Mouse (Mus musculus) myocyte (in vitro differentiated cells): ENCODE data around the gene Slc5a11. TPM values are rescaled to one million over a fixed set of nuclear protein-coding genes. Genes with fewer than 3 reads are reported as not detected.

Experiments used
- H3K27me3 ChIP-seq: one replicate; pipeline ENCODE4 v1.6.1; 2011; ENCODE audit not compliant: control insufficient read depth, insufficient read depth, insufficient read length
- H3K36me3 ChIP-seq: one replicate; pipeline ENCODE4 v1.6.1; 2011; ENCODE audit not compliant: control insufficient read depth, insufficient read depth
- H3K4me2 ChIP-seq: one replicate; pipeline ENCODE4 v1.6.1; 2011; ENCODE audit warnings: low read depth, control low read depth
- H3K4me3 ChIP-seq: one replicate; pipeline ENCODE4 v1.5.1; 2011; ENCODE audit warnings: mild to moderate bottlenecking, control low read depth, moderate library complexity
- H3K79me2 ChIP-seq: one replicate; pipeline ENCODE4 v1.6.1; 2011; ENCODE audit not compliant: control insufficient read depth, insufficient read depth
- H3ac ChIP-seq: one replicate; pipeline ENCODE4 v1.6.1; 2011; ENCODE audit not compliant: control insufficient read depth, insufficient read length
- CEBPB ChIP-seq: IDR thresholded peaks from 2 replicates; pipeline ENCODE4 v1.6.1; 2011; ENCODE audit warnings: mild to moderate bottlenecking, moderate library complexity; ENCODE audit not compliant: poor library complexity, insufficient read depth, severe bottlenecking
- E2F4 ChIP-seq: IDR thresholded peaks from one replicate; pipeline ENCODE4 v1.6.1; 2011; ENCODE audit warnings: mild to moderate bottlenecking, control low read depth, moderate library complexity; ENCODE audit not compliant: insufficient read depth
- MAX ChIP-seq: IDR thresholded peaks from one replicate; pipeline ENCODE4 v1.6.1; 2011; ENCODE audit warnings: low read depth, mild to moderate bottlenecking, control low read depth
- MYOD1 ChIP-seq, 3 experiments: IDR thresholded peaks; one replicate each; pipeline ENCODE4 v1.6.1; 2011; ENCODE audit warnings: control low read depth in 2 of 3, low read depth in 2 of 3, mild to moderate bottlenecking in 2 of 3, moderate library complexity in 1 of 3; ENCODE audit not compliant: insufficient read length in 2 of 3, control insufficient read depth in 1 of 3
- MYOG ChIP-seq, 3 experiments: IDR thresholded peaks; one replicate each; pipeline ENCODE4 v1.6.1; 2011; ENCODE audit warnings: control low read depth in 2 of 3, low read depth in 2 of 3, mild to moderate bottlenecking in 2 of 3; ENCODE audit not compliant: insufficient read length in 2 of 3, control insufficient read depth in 1 of 3, insufficient read depth in 1 of 3
- POLR2A ChIP-seq: IDR thresholded peaks from one replicate; pipeline ENCODE4 v1.6.1; 2011; ENCODE audit warnings: low read depth, mild to moderate bottlenecking, control low read depth, moderate library complexity; ENCODE audit not compliant: insufficient read length
- POLR2AphosphoS2 ChIP-seq: IDR thresholded peaks from one replicate; pipeline ENCODE4 v1.6.1; 2011; ENCODE audit warnings: low read depth, control low read depth; ENCODE audit not compliant: insufficient read length
- REST ChIP-seq: IDR thresholded peaks from one replicate; pipeline ENCODE4 v1.6.1; 2011; ENCODE audit warnings: mild to moderate bottlenecking, control low read depth, moderate library complexity; ENCODE audit not compliant: insufficient read depth, insufficient read length
- SRF ChIP-seq: IDR thresholded peaks from one replicate; pipeline ENCODE4 v1.6.1; 2011; ENCODE audit warnings: low read depth; ENCODE audit not compliant: control insufficient read depth, insufficient read length
- TCF12 ChIP-seq: IDR thresholded peaks from one replicate; pipeline ENCODE4 v1.6.1; 2011; ENCODE audit warnings: mild to moderate bottlenecking, control low read depth; ENCODE audit not compliant: poor library complexity, insufficient read depth, severe bottlenecking
- TCF3 ChIP-seq: IDR thresholded peaks from one replicate; pipeline ENCODE4 v1.6.1; 2011; ENCODE audit warnings: low read depth, control low read depth; ENCODE audit not compliant: insufficient read length
- USF1 ChIP-seq: IDR thresholded peaks from one replicate; pipeline ENCODE4 v1.6.1; 2011; ENCODE audit warnings: low read depth, mild to moderate bottlenecking, control low read depth, moderate library complexity
- polyA plus RNA-seq: library from polyadenylated mRNA; unstranded; fragments of >200 nt; fragmentation: generic; extraction: Trizol; gene quantifications from one replicate; pipeline ENCODE4 v1.2.1, GENCODE M21; 2012; ENCODE audit warnings: missing spikeins

Slc5a11 gene
- polyA plus RNA-seq, 1 experiment = not detected

DNA sequence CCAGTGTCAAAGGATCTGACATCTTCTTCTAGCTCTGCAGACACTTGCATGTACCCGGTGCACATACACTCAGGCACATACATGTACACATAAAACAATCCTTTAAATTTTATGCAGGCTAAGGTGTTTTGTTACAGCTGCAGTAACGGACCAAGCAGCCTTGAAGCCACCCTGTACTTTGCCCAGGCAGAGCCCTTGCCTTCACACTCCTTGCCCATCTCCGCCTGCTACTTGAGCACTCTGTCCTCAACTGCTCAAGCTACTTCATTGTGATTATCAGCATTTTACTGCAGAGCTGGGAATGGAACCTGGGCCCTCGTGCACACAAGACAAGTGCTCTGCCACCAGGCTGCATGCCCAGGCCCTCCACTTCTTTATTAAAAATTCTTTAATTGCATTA lies 10.6 kb downstream of the Slc5a11 start:
- Histone ChIP-seq H3ac (no peak overlapping the region), H3K79me2 (no peaks in the 10 kb centered on the region), H3K36me3 (no peaks in the 10 kb centered on the region), H3K27me3 (peaks cover 30% of the 10 kb centered on the region), H3K4me3 (no peak overlapping the region), H3K4me2 (no peak overlapping the region)
- TF ChIP-seq MYOD1 (IDR thresholded peaks at IDR 0.05; ENCODE audit: control insufficient read depth in 1 of 3, insufficient read length in 2 of 3, low read depth in 2 of 3) (no peak), TCF3 (no peak), MAX (no peak), MYOG (IDR thresholded peaks at IDR 0.05; ENCODE audit: control insufficient read depth in 1 of 3, insufficient read depth in 1 of 3, insufficient read length in 2 of 3, low read depth in 2 of 3) (no peak), CEBPB (no peak), SRF (no peak), TCF12 (no peak)

DNA sequence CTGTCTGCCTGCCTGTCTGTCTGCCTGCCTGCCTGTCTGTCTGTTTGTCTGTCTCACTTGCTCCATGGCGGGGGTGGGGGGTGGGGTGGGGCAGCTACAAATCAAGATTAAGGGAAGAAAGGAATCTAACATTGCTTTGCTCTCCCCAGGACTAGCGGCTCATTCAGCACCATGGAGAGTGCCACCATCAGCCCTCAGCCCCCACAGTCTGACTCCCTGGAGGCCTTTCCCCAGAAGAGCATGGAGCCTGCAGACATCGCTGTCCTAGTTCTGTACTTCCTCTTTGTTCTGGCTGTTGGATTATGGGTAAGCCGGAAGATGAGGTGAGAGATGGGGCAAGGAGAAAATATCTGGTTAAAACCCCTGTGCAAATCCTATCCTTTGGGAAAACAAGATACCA lies 20.9 kb downstream of the Slc5a11 start:
- TF ChIP-seq REST (peak; percentile 87), E2F4 (no peak)
- Histone ChIP-seq H3K4me2 (no peak overlapping the region), H3K36me3 (no peaks in the 10 kb centered on the region), H3K4me3 (no peak overlapping the region), H3K27me3 (peaks cover 14% of the 10 kb centered on the region), H3K79me2 (no peaks in the 10 kb centered on the region), H3ac (no peak overlapping the region)

DNA sequence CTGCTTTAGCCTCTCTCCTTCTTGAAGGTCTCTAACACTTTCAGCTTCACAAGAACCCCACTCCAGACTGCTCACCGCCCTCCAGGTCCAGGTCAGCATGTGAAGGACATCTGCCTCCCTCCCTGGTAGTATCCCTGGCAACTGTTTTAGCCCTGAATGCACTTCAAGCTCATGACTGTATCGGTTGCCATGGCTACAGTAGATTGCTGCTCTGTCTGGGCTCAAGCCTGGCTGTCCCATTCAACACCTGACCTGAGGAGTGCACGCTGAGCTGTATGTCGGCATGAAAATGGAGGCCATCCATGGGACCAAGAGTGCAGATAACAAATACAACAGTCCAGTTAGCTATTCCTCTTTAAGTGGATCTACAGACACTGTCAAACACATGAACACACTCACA lies 24.0 kb downstream of the Slc5a11 start:
- Histone ChIP-seq H3K27me3 (peaks cover 33% of the 10 kb centered on the region), H3K79me2 (no peaks in the 10 kb centered on the region), H3K4me2 (no peak overlapping the region), H3K4me3 (no peak overlapping the region), H3ac (no peak overlapping the region), H3K36me3 (no peaks in the 10 kb centered on the region)
- TF ChIP-seq TCF12 = no peak
- no peak for TF ChIP-seq E2F4
- TF ChIP-seq POLR2AphosphoS2 = no peak
- TF ChIP-seq SRF = no peak
- TF ChIP-seq MYOD1 (IDR thresholded peaks at IDR 0.05; ENCODE audit: control insufficient read depth in 1 of 3, insufficient read length in 2 of 3, low read depth in 2 of 3) = no peak
- no peak for TF ChIP-seq USF1
- no peak for TF ChIP-seq POLR2A
- no peak for TF ChIP-seq TCF3
- no peak for TF ChIP-seq CEBPB
- TF ChIP-seq MAX = no peak
- TF ChIP-seq REST = no peak

DNA sequence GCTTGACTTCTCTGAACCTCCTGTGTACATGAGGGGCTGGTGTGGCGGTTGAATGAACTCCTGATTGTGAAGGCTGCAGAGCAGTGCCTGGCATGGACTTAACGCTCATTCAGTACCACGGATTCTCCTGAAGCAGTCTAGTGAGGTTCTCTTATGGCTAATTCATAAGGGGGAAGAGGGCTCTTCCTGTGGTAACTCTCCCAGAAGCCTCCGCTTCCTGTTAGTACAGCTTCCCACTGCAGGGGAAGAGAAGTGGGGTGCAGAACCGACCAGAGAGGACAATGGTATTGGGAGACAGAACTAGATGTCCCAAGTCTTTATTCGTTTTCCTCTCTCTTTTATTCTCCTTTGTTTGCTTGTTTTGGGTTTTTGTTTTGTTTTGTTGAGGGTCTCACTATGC lies 25.5 kb downstream of the Slc5a11 start:
- no peak overlapping the region for H3ac ChIP-seq
- peaks cover 33% of the 10 kb centered on the region for H3K27me3 ChIP-seq
- no peak overlapping the region for H3K4me3 ChIP-seq
- no peaks in the 10 kb centered on the region for H3K36me3 ChIP-seq
- no peaks in the 10 kb centered on the region for H3K79me2 ChIP-seq
- no peak for TF ChIP-seq USF1
- TF ChIP-seq POLR2A = no peak
- TF ChIP-seq REST = no peak
- TF ChIP-seq MAX = no peak
- TF ChIP-seq TCF12 = no peak
- no peak for TF ChIP-seq MYOG (IDR thresholded peaks at IDR 0.05; ENCODE audit: control insufficient read depth in 1 of 3, insufficient read depth in 1 of 3, insufficient read length in 2 of 3, low read depth in 2 of 3)
- TF ChIP-seq E2F4 = no peak
- no peak for TF ChIP-seq SRF
- TF ChIP-seq TCF3 = no peak
- no peak for TF ChIP-seq CEBPB
- no peak for TF ChIP-seq MYOD1 (IDR thresholded peaks at IDR 0.05; ENCODE audit: control insufficient read depth in 1 of 3, insufficient read length in 2 of 3, low read depth in 2 of 3)
- TF ChIP-seq POLR2AphosphoS2 = no peak
- H3K4me2 ChIP-seq = no peak overlapping the region

DNA sequence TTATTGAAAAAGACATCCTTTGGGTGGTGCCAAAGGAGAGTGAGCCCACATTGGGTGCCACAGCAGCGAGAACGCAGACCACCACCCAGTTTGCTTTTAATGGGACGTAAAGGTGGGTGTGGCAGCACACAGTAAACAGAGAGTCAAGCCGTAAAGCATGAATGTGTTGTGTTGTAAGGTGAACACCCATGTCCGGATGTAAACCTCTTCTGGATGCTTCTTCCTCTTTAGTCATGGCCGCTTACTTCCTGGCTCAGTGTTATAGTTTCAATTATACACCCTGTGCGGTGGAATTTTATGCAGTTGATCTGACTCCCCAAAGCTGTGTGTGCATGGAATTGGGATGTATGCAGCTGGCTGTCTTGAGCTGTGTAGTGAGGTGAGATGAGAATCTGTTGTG lies 27.7 kb downstream of the Slc5a11 start:
- H3K4me2 ChIP-seq = no peak overlapping the region
- H3K79me2 ChIP-seq = no peaks in the 10 kb centered on the region
- H3K27me3 ChIP-seq = peaks cover 33% of the 10 kb centered on the region
- H3K4me3 ChIP-seq = no peak overlapping the region
- no peak overlapping the region for H3ac ChIP-seq
- TF ChIP-seq USF1 (no peak), MAX (no peak), E2F4 (no peak), POLR2AphosphoS2 (no peak)
- no peaks in the 10 kb centered on the region for H3K36me3 ChIP-seq
